Mouse (Mus musculus): ENCODE results near the gene Hba-a1.

- TF ChIP-seq CTCF (IDR thresholded peaks at IDR 0.05; ENCODE audit: insufficient read depth, low read depth, low read length), result no peak
- no peak for TF ChIP-seq POLR2A (IDR thresholded peaks at IDR 0.05; ENCODE audit: insufficient read depth, low read depth, low read length)
Measured at GRCm38 (mm10) chr11:32268952-32269351, 14.4 kb upstream of the Hba-a1 start.

Measured in olfactory bulb, adult 2 months (tissue).